Mouse (Mus musculus) ES-Bruce4 (cell line): ENCODE results near the gene Osbpl9.

Experiments
- CTCF ChIP-seq: IDR thresholded peaks from one replicate; pipeline ENCODE4 v1.8.1; 2011; ENCODE audit warnings: low read depth, low read length
- EP300 ChIP-seq: IDR thresholded peaks from 2 replicates; pipeline ENCODE4 v1.6.1; 2011; ENCODE audit warnings: low read depth, low read length; ENCODE audit not compliant: insufficient read depth
- POLR2A ChIP-seq: IDR thresholded peaks from one replicate; pipeline ENCODE4 v1.8.1; 2011; ENCODE audit warnings: low read length; ENCODE audit not compliant: insufficient read depth

GRCm38 (mm10) chr4:109245016-109245620 is 43.0 kb upstream of the Osbpl9 start:
- TF ChIP-seq CTCF (no peak), EP300 (no peak), POLR2A (no peak)
